Mouse (Mus musculus) brain, embryonic 18.5 days (tissue): Measurements from ENCODE around the gene 4930563M21Rik.
"Not testable (repeated sequence)": the region's sequence is repeated elsewhere in the genome, so short reads cannot be mapped to it uniquely, and the experiment has no call there.

Source experiments
- DNase-seq: peaks from one replicate; pipeline ENCODE4 v3.0.0-alpha.2; 2012; ENCODE audit warnings: low read depth, low spot score

4930563M21Rik gene

GRCm38 (mm10) chr9:56010450-56010849 lies at the start of gene 4930563M21Rik:
4930563M21Rik (minus strand) TSS chr9:56010550.
- DNase-seq = no peak

- no peak for DNase-seq
Observed at GRCm38 (mm10) chr9:56056147-56056546, 45.8 kb upstream of the 4930563M21Rik start.

GRCm38 (mm10) chr9:56053796-56054195 lies 43.4 kb upstream of the 4930563M21Rik start:
- no peak for DNase-seq

- DNase-seq = no peak
Observed at GRCm38 (mm10) chr9:56042181-56042621, 31.9 kb upstream of the 4930563M21Rik start.

- DNase-seq = peak; percentile 88
Observed at GRCm38 (mm10) chr9:56041372-56042180, 31.2 kb upstream of the 4930563M21Rik start, which contains the start of gene Rcn2. Rcn2 (plus strand) TSS chr9:56041845.

- no peak for DNase-seq
Observed at GRCm38 (mm10) chr9:56032219-56032618, 21.9 kb upstream of the 4930563M21Rik start.

GRCm38 (mm10) chr9:56027292-56027691 lies 16.9 kb upstream of the 4930563M21Rik start:
- no peak for DNase-seq

GRCm38 (mm10) chr9:56024772-56025171 lies 14.4 kb upstream of the 4930563M21Rik start:
- DNase-seq = no peak

GRCm38 (mm10) chr9:56004679-56005078 lies 5.7 kb downstream of the 4930563M21Rik start:
- not testable (repeated sequence) for DNase-seq

GRCm38 (mm10) chr9:55946819-55947218 lies 63.5 kb downstream of the 4930563M21Rik start:
- no peak for DNase-seq

- DNase-seq = no peak
Observed at GRCm38 (mm10) chr9:55941356-55941755, 69.0 kb downstream of the 4930563M21Rik start.

GRCm38 (mm10) chr9:55938618-55938985 lies 71.7 kb downstream of the 4930563M21Rik start:
- no peak for DNase-seq

- DNase-seq = peak; percentile 72
Observed at GRCm38 (mm10) chr9:55937664-55938617, 72.4 kb downstream of the 4930563M21Rik start, which contains the start of gene Scaper. Scaper (minus strand) TSS chr9:55938119.

- DNase-seq = no peak
Observed at GRCm38 (mm10) chr9:55937224-55937663, 73.1 kb downstream of the 4930563M21Rik start.

- no peak for DNase-seq
Observed at GRCm38 (mm10) chr9:55932482-55932881, 77.9 kb downstream of the 4930563M21Rik start.

- no peak for DNase-seq
Observed at GRCm38 (mm10) chr9:55918579-55918978, 91.8 kb downstream of the 4930563M21Rik start.

GRCm38 (mm10) chr9:55916751-55917150 lies 93.6 kb downstream of the 4930563M21Rik start:
- DNase-seq = no peak
